Mouse (Mus musculus) spleen, adult 12 weeks (tissue): ENCODE data around the gene Sigirr.

ENCODE experiments used
- DNase-seq: peaks from one replicate; pipeline ENCODE4 v3.0.0; 2022; ENCODE audit warnings: low spot score

Sigirr gene

DNA sequence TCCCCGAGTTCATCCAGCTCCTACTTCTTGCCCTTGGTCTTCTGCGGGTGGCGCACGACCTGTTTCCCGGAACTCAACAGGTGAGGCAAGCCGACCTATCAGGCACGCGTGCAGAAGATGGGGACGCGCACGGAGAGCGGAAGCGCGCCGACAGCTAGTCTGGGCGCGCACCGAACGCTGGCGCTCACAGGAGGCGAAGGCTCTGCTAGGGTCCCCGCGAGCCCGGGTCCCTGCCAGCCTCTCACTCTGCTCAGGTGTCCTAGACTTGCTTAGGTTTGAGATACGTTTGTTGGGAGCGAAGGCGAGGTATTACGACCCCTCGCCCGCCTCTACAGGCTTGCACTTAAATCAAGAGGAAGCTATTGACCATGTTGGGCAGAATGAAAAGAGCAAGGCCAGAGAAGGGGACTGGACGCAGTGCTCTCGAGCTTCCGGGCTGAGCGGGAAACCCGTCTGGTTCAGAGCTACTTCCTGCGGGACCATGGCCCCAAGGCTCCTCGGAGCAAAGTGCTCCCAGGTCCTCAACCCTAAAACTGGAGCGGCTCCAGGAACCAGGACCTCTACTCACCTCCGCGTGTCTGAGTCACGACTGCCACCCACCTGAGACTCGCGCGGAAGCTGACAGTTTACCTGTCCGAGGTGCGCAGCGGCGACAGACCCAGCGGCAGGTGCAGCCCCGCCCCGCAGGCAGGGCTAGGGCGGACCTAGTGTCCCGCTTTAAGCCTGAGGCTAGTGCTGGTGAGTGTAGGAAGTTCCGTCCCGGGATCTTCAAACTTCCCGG is at the start of gene Sigirr:
Gene Sigirr, minus strand, starts transcription at position 662 of the 781 bp plus-strand sequence.
- DNase-seq = no peak

DNA sequence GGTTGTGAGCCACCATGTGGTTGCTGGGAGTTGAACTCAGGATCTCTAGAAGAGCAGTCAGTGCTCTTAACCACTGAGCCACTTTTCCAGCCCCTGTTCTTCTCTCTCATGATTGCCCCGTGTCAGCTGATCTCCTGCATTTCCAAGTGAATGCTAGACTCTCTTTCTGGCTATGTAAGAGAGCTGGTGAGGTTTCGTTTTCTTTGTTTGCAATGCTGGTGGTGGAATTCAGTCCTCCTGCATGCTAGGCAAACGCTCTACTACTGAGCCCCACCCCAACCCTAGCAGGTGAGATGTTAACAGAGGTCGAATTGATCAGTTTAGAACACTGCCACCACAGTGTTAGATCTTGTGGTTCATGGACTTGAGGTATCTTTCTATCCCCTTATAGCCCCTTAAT is 48.3 kb upstream of the Sigirr start:
- no peak for DNase-seq

DNA sequence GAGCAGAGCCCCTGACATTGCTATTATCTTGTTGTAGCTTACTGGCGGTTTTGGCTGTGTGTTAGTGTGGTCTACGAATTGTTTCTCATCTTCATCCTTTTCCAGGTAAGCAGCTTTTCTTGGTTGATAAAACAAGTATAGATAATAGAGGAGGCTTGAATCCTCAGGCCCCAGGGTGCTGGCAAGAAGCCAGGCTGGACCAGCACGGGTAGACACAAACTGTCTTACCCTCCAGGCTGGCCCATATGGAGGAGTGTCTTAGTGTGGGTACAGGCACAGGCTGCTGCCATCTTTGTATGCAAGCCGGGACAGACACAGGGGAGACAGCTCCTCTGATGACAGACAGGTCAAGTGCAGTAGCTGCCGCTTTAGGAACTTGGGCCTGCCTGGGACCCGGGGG is 46.7 kb upstream of the Sigirr start:
- no peak for DNase-seq

DNA sequence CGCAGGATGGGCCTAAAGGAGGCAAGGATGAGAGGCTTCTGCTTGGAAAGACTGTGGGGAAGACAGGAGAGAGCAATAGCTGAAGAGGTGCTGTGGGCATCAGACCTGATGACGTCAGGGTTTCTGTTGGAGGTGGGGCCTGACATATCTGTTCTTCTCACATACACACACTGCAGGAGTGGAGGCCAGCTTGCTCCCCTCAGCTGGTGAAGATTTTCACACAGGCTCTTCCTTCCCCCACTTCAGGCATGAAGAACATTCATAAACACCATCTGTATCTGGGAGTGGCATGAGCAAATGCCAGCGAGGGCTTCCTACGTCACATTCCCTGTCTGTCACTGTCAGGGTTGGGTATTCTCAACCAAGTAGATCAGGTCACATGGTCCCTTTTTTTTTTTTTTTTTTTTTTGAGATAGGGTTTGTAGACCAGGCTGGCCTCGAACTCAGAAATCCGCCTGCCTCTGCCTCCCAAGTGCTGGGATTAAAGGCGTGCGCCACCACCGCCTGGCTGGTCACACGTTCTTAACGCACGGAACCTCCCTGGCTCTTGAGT is 45.7 kb upstream of the Sigirr start:
- DNase-seq = no peak

DNA sequence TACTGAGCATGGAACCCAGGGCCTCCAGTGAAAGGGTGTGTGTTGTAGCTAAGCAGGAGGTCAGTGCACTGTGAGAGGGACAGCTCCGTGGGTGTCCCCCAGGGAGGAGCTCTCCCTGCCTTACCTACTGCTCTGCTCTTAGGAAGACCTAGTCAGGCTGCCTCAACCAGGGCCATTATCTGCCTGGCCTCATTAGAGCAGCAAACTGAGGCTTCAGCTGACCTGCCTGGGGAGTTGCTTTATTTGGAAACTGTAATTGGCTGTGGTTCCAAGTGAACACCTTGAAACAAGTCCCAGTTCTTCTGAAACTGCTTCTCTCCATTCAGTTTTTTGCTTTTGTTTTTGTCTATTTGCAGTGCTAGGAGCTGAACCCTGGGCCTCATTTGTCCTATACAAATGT is 45.0 kb upstream of the Sigirr start:
- DNase-seq = no peak

DNA sequence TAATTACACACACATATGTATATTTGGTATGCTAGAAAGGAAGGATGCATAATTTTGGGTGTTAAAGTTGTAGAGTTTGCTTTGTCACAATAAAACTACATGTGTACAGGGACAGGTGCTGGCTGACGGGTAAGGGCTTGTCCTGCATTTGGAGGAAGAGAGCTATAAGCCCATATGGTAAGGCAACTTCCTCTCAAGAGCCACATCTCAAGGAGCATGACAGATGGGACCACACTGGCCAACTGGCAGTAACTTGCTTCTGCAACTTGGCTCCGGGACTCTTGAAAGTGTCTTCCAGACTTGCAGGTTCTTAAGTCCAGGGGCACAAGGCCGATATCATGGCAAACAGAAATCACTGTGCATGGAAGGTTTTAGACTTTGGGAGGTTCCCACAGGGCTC is 44.3 kb upstream of the Sigirr start:
- no peak for DNase-seq

DNA sequence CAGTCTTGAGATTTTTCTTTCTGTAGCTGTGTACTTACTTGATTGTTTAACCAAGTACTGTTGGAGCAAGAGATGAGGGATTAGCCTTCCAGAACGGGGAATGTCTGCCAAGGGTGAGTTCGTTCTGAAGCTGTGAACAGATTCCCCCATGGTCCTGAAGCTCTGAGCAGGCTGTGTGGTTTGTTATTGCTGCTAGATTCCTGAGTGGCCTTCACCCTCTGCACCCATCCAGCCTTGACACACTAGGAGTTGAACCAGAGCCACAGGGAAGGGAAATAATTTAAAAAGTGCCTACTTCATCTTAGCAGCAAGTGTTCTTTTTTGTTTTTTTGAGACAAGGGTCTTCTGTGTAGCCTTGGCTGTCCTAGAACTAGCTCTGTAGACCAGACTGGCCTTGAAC is 43.5 kb upstream of the Sigirr start:
- no peak for DNase-seq

DNA sequence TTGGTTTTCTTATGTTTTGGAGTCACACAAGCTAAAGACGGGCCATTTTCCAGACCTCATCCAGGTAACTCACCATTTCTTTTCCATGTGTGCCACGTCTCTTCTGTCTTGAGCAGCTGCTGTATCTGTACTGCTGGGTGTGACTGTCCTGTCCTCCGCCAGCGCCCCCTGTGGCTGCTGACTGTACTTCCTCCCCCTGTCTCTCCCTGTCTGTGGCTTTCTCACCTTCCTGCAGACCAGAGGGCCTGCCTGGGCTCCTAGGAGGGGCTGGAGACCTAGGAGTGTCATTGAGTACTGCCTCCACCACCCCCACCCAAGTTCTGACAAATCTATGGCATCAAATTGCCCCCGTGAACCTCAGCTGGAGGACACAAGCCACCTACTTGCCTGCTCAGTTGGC is 42.7 kb upstream of the Sigirr start:
- peak; percentile 45 for DNase-seq

DNA sequence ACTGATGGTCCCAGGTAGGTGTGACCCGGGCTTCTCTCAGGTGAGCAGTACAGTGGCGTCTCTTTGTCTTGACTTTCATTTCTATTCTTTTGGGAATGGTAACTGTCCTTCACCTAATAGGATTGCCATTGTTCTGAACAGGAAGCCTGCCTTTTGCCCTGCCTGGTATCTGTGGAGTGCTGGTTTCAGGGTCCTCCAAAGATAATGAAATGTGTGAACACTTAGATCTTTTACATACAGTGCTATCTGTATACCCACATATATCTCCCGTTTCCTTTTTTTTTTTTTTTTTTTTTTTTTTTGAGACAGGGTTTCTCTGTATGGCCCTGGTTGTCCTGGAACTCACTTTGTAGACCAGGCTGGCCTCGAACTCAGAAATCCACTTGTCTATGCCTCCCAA is 41.0 kb upstream of the Sigirr start:
- DNase-seq = no peak

DNA sequence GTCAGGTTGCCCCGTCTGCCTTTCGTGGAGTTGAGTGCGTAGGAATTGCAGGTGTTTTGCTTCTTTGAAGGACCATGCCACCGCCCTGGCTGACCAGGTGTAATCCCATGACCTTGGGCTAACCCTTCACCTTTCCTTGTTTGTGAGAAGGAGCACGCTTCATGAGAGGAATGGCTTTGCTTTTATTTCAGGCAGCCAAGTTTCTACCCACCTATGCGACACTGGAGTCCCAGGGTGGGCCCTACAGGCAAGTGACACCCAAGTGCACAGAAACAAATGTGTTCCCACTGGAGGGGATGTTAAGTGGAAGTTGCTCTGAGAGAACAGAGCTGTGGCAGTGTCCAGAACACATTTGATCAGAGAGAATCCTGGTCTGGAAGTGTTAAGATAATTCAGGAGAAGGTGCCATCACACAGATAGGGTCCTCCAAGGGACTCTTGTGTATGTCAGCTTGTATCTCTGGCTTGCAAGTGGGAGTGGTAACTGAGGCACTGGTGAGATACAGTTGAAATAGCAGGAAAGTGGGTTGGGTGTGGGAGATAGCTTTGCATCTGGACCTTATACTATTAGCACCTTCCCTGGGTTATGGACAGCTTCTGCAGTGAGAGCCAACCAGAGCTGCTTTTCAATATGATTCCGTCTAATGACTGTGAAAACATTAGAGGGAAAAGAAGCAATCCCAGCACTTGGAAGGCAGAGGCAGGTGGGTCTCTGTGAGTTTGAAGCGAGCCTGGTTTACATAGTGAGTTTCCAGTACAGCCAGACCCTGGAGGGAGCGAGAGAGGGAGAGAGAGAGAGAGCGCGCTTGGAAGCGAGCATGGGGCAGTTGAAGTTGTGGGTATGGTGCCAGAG is 31.8 kb upstream of the Sigirr start:
- DNase-seq = peak; percentile 61

DNA sequence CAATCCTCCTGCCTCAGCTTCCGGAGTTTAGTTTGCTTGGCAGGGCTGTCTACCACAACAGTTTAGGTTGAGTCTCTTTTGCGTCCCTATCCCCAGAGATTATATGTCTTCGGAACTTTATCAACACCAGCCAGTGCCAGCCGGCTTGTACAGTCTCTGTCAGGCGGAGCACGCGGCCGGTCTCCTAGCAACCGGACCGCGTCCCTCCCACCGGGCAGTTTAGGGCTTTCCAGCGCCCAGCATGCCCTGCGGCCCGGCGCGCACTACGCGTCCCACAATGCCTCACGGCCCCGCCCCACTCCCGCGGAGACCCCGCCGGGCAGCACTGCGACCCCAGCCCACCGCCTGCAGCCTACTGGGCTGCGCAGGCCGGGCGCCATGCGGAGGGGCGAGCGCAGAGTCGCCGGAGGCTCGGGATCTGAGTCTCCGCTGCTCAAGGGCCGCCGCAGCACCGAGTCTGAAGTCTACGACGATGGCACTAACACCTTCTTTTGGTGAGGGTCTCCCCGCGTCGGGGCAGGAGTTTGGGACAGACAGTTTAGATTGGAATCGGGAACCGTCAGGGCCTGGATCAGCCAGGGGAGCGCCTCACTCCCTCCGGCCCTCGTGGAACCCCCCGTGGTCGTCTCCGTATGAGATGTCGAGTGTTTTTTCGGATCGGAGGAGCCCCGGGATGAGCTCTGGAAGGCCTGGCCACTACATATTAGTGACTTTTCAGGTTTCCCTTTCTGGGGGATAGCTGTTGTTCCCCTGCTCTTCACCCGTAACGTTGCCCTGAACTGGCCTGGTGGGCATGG is 30.9 kb upstream of the Sigirr start:
- DNase-seq = peak; percentile 90

DNA sequence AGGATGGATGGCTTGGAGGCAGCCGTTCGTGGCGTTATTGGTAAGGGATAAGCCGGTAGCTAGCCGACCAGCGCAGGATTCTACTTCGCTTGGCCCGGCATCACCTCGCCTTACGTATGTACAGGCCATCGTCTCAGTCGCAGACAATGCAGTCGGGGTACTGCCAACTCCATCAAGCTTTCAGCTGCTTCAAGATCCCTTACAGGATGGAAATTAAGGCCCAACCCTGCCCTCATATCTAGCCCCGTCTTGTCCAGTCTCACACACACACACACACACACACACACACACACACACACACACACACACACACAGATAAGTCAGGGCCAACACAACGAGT is 23.1 kb upstream of the Sigirr start:
- no peak for DNase-seq

DNA sequence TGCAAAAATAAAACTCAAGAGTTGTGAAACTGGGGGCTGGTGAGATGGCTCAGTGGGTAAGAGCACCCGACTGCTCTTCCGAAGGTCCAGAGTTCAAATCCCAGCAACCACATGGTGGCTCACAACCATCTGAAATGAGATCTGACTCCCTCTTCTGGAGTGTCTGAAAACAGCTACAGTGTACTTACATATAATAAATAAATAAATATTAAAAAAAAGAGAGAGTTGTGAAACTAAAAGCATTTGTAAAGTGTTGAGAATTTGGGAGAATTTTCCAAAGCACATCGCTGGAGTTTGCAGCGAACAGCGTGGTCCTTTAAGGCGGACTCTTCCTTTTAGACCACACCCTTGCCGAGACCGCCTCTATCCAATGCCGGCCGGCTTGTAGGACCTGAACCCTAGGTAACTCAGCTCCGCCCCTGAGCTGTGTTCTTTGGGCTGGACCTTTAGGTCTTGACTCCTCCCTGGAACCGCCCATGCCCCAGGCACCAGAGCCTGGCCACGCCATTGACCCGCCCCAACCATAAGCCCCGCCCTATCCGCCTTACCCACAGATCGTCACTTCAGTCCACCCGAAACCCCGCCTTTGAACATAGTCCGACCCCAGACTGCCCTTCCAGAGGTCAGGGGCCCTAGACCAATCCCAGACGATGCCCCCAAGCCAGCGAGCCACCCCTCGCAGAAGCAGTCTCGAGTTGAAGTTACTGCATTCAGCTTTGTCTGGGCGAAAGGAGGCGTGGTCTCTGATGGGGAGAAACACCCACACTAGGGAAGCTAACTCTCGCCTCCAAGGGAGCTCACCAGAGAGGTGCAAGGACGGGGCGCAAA is 22.5 kb upstream of the Sigirr start:
- peak; percentile 97 for DNase-seq

DNA sequence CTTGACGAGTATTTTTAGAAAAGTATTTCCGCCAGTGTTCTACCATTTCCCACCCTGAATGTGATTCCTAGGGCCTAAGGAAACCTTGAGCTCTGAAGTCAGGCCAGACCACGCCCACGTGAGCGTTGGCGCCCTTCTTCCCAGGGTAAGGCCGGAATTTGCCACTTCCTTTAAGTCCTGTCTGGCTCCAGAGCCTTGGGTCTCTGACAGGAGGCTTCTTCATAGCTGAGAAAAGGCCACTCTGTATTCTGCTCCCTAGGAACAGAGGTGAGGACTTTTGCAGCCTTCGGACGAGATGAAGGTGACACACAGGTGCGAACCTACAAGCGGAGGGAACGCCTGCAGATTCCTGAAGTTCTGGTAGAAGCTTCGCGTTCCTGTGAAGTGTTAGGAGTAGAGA is 21.9 kb upstream of the Sigirr start, which contains the start of gene Ptdss2:
Gene Ptdss2, plus strand, starts transcription at position 138 of the 400 bp plus-strand sequence.
- DNase-seq = no peak

DNA sequence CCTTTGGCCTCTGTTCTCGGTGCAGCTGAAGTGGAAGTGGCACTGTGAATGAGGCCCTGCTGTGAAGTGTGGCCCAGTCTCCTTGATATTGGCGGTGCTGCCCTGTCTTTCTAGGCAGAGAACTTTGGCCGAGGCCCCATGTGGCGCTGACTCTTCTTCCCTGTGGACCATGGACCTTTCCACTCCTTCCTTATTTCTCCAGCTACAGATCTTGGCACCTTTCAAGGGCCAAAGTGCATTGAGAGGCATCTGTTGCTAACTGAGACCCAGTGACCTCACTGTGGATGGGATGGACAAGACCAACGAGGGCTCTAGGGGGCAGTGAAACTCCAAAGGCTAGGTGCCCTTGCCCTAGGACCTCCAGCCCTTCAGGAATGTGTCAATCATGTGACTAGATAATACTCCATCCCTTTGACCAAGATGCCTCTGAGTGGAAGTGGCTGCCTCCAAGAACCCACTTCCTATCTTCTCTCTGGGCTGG is 20.7 kb upstream of the Sigirr start:
- no peak for DNase-seq

DNA sequence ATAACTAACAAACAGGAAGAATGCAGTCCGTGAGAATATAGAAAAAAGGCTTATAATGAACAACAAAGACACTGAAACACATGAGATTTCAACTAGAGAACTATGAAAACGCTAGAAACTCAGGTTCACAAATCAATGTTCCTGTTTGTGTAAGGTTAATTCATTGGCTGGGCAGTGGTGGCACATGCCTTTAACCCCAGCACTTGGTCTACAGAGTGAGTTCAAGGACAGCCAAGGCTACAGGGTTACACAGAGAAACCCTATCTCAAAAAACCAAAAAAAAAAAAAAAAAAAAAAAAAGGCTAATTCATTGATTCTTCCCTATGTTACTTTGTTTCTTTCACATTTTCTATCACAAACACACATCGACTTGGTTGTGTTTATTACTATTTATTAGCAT is 20.2 kb upstream of the Sigirr start:
- no peak for DNase-seq

DNA sequence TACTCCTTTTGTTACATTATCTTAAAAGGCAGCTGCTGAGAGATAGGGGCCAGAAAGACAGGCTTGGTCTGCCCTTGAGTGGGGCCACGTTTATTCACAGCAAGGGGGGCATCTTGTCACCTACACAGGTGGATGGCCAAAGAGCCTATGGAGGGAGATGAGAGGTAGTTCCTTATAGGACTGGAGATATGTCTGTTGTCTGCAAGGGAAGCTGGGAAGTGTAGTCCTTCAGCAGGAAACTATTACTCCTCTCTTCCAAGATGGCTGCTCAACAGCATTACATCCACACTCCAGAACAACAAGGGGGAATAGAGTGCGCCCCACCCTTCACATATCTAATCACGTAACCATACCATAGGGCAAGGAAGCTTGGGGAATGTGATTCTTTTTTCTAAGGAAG is 19.1 kb upstream of the Sigirr start:
- no peak for DNase-seq

DNA sequence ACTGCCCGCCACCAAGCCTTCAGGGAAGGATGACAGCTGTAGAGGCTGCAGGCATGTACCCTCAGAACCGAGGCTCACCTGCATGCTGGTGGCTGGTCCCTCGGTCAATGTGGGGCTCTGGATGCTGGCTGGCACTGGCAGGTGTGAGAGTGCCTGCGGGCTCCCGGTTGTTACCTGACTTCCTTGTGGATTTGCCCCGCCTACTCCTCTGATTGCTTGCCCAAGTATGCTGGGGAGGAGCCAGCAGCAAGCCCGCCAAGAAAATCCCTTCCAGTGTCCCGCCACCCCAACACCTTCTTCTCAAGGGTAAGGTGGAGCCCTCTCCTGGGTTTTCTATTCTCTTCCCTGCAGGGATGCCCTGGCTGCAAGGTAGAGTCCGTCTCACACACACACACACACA is 17.3 kb upstream of the Sigirr start, which contains the start of gene Ano9:
Gene Ano9, minus strand, starts transcription at position 171 of the 400 bp plus-strand sequence.
- DNase-seq = no peak

DNA sequence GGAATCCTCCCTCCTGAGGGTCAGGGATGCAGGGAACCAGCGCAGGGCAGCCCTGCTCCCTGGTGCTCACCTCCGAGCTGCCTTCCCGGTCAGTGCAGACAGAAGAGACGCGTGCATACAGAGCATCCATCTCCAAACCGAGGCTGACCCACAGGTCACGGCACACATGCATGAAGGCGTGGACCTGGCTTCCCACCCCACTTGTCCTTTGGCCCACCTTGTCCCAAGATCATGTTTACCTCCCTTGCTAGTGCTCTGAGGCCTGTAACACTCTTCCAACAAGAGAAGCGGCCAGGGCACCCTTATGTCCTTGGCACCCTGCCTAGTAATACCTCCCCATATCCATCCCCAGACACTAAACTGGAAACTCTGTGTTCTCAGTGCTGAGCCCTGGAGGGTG is 15.5 kb upstream of the Sigirr start:
- DNase-seq = no peak

DNA sequence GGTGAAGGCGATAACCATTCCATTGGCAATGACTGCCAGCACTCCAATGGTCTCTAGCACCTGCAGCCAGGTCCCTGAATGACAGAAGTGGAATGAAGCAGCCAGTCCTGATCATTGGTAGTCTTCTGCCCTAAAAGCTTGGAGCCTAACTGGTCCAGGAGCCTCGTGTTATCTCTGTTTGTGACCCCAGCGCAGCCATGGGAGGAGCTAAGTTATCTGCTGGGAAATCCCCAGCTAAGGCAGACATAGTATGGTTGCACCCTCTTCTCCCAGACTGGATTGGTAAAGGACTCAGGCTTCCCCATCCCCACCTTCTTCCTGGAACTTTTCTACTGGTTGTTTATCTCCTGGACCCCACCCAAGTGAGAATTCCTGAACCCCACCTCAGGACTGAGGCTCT is 2.8 kb upstream of the Sigirr start:
- no peak for DNase-seq

DNA sequence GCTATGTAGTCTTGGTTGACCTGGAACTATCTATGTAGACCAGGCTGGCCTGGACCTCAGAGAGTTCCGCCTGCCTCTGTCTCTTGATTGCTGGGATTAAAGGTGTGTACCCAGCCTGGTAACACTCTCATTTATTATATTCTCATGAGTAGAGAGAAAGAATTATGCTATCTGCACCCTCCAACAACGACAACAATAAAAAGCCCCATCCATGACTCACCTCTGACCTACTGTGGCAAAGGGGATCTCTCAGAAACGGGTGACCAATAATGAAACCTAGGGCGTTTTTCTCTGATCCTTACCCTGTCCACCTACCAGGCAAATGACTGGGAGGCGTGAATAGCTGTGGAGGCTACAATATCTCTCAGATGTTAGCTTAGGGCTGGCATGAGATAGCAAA is 3.2 kb downstream of the Sigirr start:
- DNase-seq = no peak
